Mouse (Mus musculus) erythroblast, embryonic 14.5 days (primary cell): ENCODE measurements around the gene Ifrd2.

Source experiments
- GATA1 ChIP-seq: IDR thresholded peaks from 2 replicates; pipeline ENCODE4 v1.6.1; 2012; ENCODE audit warnings: low read length, inconsistent platforms, mixed read lengths
- TAL1 ChIP-seq: IDR thresholded peaks from 3 replicates; pipeline ENCODE4 v1.6.1; 2012; ENCODE audit warnings: low read length, inconsistent platforms, mixed read lengths

- TF ChIP-seq GATA1 (peak; percentile 30; the same call in 1 of the 2 replicates), TAL1 (no peak)
Measured at GRCm38 (mm10) chr9:107602068-107602648, 14.7 kb downstream of the Ifrd2 start.
